Mouse (Mus musculus) cerebellum, adult (tissue): Measurements from ENCODE around the gene Usp34.
"Not testable (repeated sequence)": the region's sequence is repeated elsewhere in the genome, so short reads cannot be mapped to it uniquely, and the experiment has no call there.

ENCODE experiments used
- ATAC-seq: cut with Nextera tagmentation; 2 replicates; pipeline ENCODE4 v1.9.2; 2017; ENCODE audit warnings: mild to moderate bottlenecking, moderate library complexity, mixed read lengths; ENCODE audit not compliant: insufficient number of reproducible peaks, low FRiP score, low TSS enrichment

Usp34 gene

GRCm38 (mm10) chr11:23335160-23335559, 28.5 kb downstream of the Usp34 start:
- ATAC-seq, result no peak

DNA sequence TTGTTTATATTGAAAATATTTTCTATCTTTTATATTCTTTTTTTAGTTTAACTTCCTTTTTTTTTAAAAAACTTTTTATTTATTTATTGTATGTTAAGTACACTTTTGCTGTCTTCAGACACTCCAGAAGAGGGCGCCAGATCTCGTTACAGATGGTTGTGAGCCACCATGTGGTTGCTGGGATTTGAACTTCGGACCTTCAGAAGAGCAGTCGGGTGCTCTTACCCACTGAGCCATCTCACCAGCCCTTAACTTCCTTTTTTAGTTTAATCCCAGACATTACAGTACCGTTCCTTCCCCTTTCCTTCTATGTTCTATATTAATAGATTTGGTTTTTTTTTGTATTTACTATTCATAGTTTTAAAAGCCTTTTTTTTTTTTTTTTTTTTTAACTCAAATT, 50.5 kb downstream of the Usp34 start:
- ATAC-seq, result not testable (repeated sequence)

GRCm38 (mm10) chr11:23359687-23360235, 53.1 kb downstream of the Usp34 start:
- ATAC-seq, result not testable (repeated sequence)

GRCm38 (mm10) chr11:23362305-23362704, 55.6 kb downstream of the Usp34 start:
- no peak for ATAC-seq

- ATAC-seq, result no peak
Observed at GRCm38 (mm10) chr11:23364348-23364747, 57.7 kb downstream of the Usp34 start.

DNA sequence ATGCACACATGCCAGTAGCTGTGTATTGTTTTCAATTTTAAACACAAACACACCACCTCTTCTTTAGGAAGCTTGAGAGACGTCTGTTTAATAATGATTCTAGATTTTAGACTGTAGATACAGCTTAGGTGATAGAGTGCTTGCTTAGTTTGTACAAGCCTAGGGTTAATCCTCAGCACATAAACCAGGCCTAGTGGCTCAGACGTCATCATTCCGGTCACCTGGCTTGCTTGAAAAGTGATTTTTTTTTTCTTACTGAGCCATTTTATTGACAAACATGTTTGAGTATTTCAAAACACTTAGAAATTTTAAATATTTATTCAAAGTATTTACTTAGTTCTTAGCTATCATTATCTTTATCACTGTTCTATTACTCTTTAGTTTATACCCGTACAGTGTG, 65.3 kb downstream of the Usp34 start:
- no peak for ATAC-seq

DNA sequence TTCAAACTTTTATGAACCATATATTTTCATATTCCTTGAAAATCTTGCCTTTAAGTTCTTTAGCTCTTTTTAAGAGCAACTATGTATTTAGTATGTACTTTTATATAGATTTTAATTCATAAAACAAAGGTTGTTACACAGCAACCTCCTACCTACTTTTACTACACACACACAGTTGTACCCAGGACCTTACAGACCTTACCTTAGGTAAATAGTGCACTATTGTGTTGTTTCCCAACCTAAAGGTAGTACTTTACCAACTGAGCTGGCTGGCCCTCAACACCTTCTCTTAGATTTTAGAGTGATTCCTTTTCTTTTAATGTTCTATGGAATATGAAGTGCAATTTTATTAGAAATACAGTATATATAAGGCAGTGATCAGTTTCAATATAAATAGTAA, 65.8 kb downstream of the Usp34 start:
- ATAC-seq, result no peak

DNA sequence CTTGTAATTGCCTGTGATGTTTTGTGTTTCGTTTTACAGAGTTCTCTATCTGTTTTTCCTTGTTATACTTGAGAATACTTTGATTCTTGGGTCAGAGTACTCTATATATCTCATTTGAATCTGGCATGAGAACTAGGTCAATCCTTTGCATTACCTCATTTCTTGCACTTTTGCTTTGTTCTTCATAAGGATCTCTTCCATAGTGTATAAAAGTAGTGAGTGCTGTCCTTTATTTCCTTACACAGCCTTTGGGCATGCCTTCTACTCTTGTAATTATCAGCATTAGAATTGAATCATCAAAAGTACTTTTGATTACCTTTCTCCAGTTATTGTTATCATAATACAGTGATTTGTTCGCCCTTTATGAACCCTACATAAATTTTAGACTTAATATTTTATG, 73.4 kb downstream of the Usp34 start:
- ATAC-seq, result no peak

- ATAC-seq, result no peak
Observed at GRCm38 (mm10) chr11:23380595-23380994, 73.9 kb downstream of the Usp34 start.

- ATAC-seq, result no peak
Observed at GRCm38 (mm10) chr11:23382787-23383186, 76.1 kb downstream of the Usp34 start.

- ATAC-seq, result no peak
Observed at GRCm38 (mm10) chr11:23389649-23390048, 83.0 kb downstream of the Usp34 start.

- no peak for ATAC-seq
Observed at GRCm38 (mm10) chr11:23392567-23392966, 85.9 kb downstream of the Usp34 start.

DNA sequence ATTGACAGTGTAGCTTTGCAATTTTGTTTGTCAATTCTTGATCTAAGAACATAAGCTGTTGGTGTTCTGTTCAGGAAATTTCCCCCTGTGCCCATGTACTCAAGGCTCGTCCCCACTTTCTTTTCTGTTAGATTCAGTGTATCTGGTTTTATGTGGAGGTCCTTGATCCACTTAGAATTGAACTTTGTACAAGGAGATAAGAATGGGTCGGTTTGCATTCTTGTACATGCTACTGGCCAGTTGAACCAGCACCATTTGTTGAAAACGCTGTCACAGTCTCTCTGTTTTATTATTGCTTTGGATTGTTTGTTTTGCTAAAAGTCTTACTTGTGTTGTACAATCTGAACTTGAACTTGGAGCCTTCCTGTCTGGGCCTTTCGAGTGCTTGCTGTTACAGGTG, 89.9 kb downstream of the Usp34 start:
- no peak for ATAC-seq

DNA sequence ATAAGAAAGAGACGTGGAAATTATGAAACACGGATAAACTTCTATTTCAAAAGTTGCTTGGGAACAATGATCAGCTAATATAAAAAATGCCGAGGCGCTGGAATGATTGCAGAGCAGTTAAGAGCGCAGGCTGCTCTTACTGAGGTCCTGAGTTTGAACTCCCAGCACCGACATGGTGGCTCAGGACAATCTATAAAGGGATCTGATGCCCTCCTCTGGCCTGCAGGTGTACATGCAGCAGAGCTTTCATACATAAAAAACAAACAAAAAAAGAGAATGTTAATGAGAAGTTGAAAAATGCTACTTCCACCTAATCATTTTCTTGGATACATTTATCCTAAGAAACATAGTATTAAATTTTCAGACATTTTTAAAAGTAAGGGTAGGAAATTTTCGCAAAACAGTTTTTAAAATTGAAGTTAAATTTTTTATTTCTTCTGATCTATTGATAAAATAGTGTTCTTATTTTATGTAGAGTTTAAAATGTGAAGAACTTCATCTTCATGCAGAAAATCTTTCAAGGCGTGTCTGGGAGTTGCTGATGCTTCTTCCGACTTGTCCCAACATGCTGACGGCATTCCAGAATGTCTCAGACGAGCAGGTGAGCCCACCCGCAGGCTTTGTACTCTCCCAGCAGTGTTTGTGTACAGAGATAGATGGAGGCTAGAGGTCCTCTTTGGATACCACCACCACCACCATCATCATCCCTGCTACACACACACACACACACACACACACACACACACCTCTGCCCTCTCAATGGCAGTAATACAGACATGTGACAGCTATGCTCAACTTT, 94.5 kb downstream of the Usp34 start:
- ATAC-seq, result no peak

- ATAC-seq, result no peak
Observed at GRCm38 (mm10) chr11:23428301-23428700, 121.6 kb downstream of the Usp34 start.

DNA sequence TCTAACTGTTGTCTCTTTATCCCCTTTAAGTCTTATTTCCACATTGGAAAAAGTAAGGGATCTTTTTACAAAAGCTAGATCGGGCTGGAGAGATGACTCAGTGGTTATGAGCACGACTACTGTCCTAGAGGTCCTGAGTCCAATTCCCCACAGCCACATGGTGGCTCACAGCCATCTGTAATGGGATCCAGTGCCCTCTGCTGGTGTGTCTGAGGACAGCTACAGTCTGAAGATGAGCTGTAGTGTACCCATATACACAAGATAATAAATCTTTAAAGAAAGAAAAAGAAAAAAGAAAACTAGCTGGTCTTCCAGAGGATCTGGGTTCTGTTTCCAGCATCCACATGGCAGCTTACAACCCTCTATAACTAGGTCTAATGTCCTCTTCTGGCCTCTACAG, 123.3 kb downstream of the Usp34 start:
- ATAC-seq, result no peak

DNA sequence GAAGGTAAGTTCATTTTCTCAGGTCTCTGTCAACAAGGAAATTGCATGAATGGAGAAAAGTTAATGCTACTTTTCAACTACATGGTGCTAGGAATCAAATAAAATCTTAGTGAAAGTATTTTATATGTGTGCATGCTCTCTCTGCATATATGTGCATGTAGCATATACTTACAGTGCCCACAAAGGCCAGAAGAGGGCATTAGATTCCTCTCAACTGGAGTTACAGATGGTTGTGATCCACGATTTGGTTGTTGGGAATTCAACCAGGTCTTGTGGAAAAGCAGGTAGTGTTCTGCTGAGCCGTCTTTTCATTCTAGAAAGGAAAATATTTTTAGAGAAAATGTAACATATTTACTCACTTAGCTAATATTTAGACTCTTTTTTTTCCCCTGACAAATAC, 129.4 kb downstream of the Usp34 start:
- ATAC-seq, result no peak

GRCm38 (mm10) chr11:23465862-23466261, 159.2 kb downstream of the Usp34 start:
- not testable (repeated sequence) for ATAC-seq

- no peak for ATAC-seq
Observed at GRCm38 (mm10) chr11:23489955-23490354, 183.3 kb downstream of the Usp34 start.

DNA sequence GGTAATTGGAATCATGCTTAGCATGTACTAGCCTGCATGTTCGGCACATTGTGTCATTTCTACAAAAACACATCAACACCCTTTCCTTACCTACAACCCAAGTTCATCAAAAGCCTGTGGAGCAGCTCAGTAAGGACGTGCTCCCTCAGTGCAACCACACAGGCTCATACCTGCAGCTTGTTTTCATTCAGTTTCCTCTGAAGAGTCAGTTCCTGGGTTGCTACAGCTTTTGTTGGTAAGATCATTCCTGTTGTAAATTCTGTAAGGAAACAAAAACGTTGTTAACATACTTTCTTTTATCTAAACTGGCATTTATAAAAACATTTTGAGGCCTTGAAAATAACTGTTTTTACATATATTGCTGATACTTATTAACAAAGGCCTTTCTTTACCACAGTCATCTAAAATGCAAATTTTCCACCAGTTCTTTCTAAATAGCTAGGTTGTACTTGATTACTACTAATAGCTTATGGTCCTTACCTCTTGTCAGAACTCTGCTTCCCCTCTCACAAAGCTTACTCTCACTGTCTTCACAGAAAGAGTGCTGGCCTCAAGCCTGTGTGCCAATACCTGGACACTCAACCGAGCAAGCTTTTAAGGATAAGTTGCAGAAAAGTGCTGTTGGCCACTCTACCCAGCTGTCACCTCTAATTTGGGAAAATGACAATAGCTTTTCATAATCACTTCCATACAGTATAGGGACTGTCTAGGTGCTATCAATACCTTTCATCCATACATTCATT, 185.5 kb downstream of the Usp34 start:
- no peak for ATAC-seq

- ATAC-seq, result no peak
Observed at GRCm38 (mm10) chr11:23495231-23495630, 188.5 kb downstream of the Usp34 start.
